Mouse (Mus musculus) ES-E14 (cell line): ENCODE results near the gene Naaa. TPM values are rescaled to one million over a fixed set of nuclear protein-coding genes. Genes with fewer than 3 reads are reported as not detected.

Experiments
- DNase-seq: peaks from one replicate; pipeline ENCODE4 v3.0.0-alpha.2; 2013; ENCODE audit warnings: low read depth, low spot score
- H3K27ac ChIP-seq: 2 replicates; pipeline ENCODE4 v1.5.1; 2012; ENCODE audit warnings: low read depth, mild to moderate bottlenecking, low read length, moderate library complexity, mixed read lengths; ENCODE audit not compliant: poor library complexity, insufficient read depth, severe bottlenecking
- H3K36me3 ChIP-seq: 2 replicates; pipeline ENCODE4 v1.6.1; 2012; ENCODE audit warnings: mild to moderate bottlenecking, low read length, moderate library complexity, mixed read lengths; ENCODE audit not compliant: control insufficient read depth, poor library complexity, insufficient read depth, severe bottlenecking
- H3K4me1 ChIP-seq, 2 experiments: fragments of 150-350 bp in 1 of 2; sonication (generic) in 1 of 2; 2 replicates each; pipeline ENCODE4 v1.6.1; 2012; ENCODE audit warnings: low read length in 2 of 2, mild to moderate bottlenecking in 1 of 2, mixed read lengths in 1 of 2; ENCODE audit not compliant: control insufficient read depth in 2 of 2, insufficient read depth in 2 of 2, poor library complexity in 1 of 2
- H3K4me3 ChIP-seq, 2 experiments: fragments of 150-350 bp in 1 of 2; sonication (generic) in 1 of 2; 2 replicates each; pipeline ENCODE4 v1.5.1; 2012; ENCODE audit warnings: low read length in 2 of 2, low read depth in 1 of 2, mild to moderate bottlenecking in 1 of 2, mixed read lengths in 1 of 2; ENCODE audit not compliant: insufficient read depth in 1 of 2, poor library complexity in 1 of 2, severe bottlenecking in 1 of 2
- H3K9ac ChIP-seq: 2 replicates; pipeline ENCODE4 v1.6.1; 2012; ENCODE audit warnings: low read depth, mild to moderate bottlenecking, low read length, mixed read lengths; ENCODE audit not compliant: poor library complexity, insufficient read depth, severe bottlenecking
- H3K9me3 ChIP-seq: fragments of 150-350 bp; sonication (generic); 2 replicates; pipeline ENCODE4 v1.6.1; 2012; ENCODE audit warnings: low read depth, mild to moderate bottlenecking, low read length; ENCODE audit not compliant: control insufficient read depth, insufficient read depth
- CHD2 ChIP-seq: IDR thresholded peaks from 2 replicates; pipeline ENCODE4 v1.6.1; 2014; ENCODE audit warnings: mild to moderate bottlenecking, low read depth, low read length, inconsistent platforms
- HCFC1 ChIP-seq: IDR thresholded peaks from 2 replicates; pipeline ENCODE4 v1.6.1; 2012; ENCODE audit warnings: low read length, inconsistent platforms, borderline replicate concordance; ENCODE audit not compliant: insufficient read depth
- MAFK ChIP-seq: IDR thresholded peaks from 2 replicates; pipeline ENCODE4 v1.6.1; 2014; ENCODE audit warnings: mild to moderate bottlenecking, low read depth, low read length, inconsistent platforms; ENCODE audit not compliant: insufficient read depth
- ZC3H11A ChIP-seq: IDR thresholded peaks from 2 replicates; pipeline ENCODE4 v1.6.1; 2012; ENCODE audit warnings: low read depth, mild to moderate bottlenecking, inconsistent platforms, low read length, borderline replicate concordance
- ZNF384 ChIP-seq: IDR thresholded peaks from 2 replicates; pipeline ENCODE4 v1.6.1; 2012; ENCODE audit warnings: low read depth, low read length, inconsistent platforms
- in situ Hi-C, 2 experiments: fragments of 600-800 bp; cut with MboI; formaldehyde crosslinking; loops; one replicate each; pipeline ENCODE4 v1.15.1; 2025; ENCODE audit warnings: low sequenced_read_pairs in 2 of 2, inconsistent platforms in 1 of 2; ENCODE audit not compliant: unreplicated experiment in 2 of 2
- total RNA-seq: library from RNA; depleted of rRNA; stranded (reverse); fragments of 300-350 nt; gene quantifications from 2 replicates; pipeline ENCODE4 v1.2.3, GENCODE M21; 2012

Gene Naaa
- total RNA-seq, 1 experiment, result 9.8 TPM

DNA sequence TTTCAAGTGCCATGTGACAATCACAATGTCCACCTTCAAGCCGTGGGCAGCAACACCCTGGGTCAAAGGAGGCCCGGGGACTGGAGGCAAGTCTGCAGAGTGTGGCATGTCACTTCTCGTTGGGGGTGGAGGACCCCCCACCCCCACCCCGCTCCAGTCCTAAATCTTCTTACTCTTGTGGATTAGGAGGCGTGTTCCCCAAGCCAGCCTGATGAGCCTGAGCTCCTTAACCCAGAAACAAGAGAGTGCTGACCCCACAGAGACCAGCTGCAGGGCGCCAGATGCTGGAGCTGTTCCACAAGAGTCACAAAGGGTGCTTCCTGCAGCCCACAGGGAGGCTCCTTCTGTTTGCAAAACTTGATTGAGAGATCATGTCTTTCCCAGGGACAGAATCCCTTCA lies 21.8 kb downstream of the Naaa start, which contains the start of gene Ppef2:
Gene Ppef2, minus strand, starts transcription at position 61 of the 400 bp plus-strand sequence.
- in situ Hi-C loops, result no loop called here
- H3K4me3 ChIP-seq, result no peak within 1 kb of the TSS
- no peaks in the 10 kb centered on the region for H3K4me1 ChIP-seq
- no peak within 1 kb of the TSS for H3K27ac ChIP-seq
- TF ChIP-seq HCFC1 (no peak), CHD2 (no peak), MAFK (no peak)
- no peaks in the 10 kb centered on the region for H3K9me3 ChIP-seq
- H3K36me3 ChIP-seq, result no peaks in the 10 kb centered on the region
- DNase-seq, result no peak
- no peak within 1 kb of the TSS for H3K9ac ChIP-seq

DNA sequence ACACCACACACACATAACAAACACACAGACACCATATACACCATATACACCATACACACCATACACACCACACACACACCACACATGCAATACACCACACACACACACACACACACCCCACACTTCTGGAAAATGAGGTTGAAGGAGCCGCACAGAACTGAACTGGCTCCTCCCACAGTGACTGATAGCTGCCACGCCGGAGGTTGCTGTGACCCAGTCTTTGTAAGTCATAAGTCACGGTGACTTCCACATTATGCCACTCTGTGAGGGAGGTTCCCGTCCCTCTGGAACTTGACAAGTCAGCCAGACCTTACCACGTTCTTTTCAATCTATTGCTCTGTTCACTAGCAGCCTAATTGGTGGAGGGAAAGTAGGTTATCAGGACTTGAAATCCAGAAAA lies 23.5 kb downstream of the Naaa start:
- H3K9me3 ChIP-seq, result no peaks in the 10 kb centered on the region

DNA sequence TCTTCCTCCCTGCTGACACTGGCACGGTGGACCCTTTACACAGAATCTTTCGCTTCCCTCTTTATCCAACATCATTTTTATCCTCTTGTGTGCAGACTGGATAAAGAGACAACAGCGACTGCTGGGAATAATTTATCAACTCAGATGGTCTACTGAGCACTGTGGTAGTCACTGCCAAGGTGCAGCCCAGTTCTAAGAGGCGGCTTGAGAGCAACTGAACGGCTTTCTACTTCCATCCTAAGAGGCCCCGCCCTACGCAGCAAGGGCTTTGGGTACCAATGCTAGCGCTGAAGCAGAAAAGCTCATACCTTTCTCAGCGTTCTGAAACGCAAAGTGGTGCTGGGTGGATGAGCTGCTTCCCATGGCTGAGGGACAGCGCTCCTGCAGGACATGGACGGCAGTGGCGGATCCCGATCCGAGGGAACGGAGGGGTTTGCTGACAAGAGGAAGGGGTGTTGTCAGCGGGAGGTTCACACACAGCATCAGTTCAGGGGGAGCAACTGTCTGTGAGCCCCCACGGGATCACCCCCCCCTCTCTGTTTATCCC lies 25.1 kb downstream of the Naaa start:
- H3K4me3 ChIP-seq, result no peak overlapping the region; a peak in 1 of 4 replicates
- no peak for DNase-seq
- no peak for TF ChIP-seq HCFC1
- TF ChIP-seq ZC3H11A, result no peak
- no peak for TF ChIP-seq ZNF384
- in situ Hi-C loops, result no loop called here
- H3K36me3 ChIP-seq, result no peaks in the 10 kb centered on the region
- no peaks in the 10 kb centered on the region for H3K9me3 ChIP-seq
- 0 out of 4 replicates have a peak, but pooled peaks cover 0 to 2% of the 10 kb centered on the region in 2 experiments for H3K4me1 ChIP-seq
- no peak overlapping the region for H3K27ac ChIP-seq
- H3K9ac ChIP-seq, result no peak overlapping the region

More for the DNA sequence above, 23.5 kb downstream of the Naaa start:
- in situ Hi-C loops, result no loop called here
- Histone ChIP-seq H3K27ac (no peak overlapping the region), H3K4me1 (0 out of 4 replicates have a peak, but pooled peaks cover 0 to 2% of the 10 kb centered on the region in 2 experiments), H3K4me3 (no peak overlapping the region), H3K9ac (no peak overlapping the region), H3K36me3 (no peaks in the 10 kb centered on the region)
- no peak for DNase-seq
- TF ChIP-seq HCFC1 (no peak), CHD2 (no peak), ZC3H11A (no peak), MAFK (no peak), ZNF384 (no peak)

DNA sequence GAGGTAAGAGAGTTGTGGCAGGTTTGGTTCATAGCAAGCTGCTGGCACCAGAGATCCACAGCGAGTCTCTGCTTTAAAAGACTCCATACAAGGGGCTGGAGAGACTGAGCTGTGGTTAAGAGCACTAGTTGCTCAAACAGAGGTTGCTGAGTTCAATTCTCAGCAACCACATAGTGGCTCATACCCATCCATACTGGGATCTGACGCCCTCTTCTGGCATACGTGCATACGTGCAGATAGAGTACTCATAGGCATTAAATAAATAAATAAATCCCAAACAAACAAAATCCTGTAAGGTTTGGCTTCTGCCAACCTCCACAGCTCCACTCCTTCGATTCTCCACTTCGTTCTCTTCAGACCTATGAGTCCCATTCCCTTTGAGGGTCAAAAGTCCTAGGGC lies 25.9 kb downstream of the Naaa start:
- DNase-seq, result no peak

More for the DNA sequence above, 25.9 kb downstream of the Naaa start:
- Histone ChIP-seq H3K9ac (no peak overlapping the region), H3K9me3 (no peaks in the 10 kb centered on the region), H3K4me3 (no peak overlapping the region), H3K4me1 (0 out of 4 replicates have a peak, but pooled peaks cover 0 to 2% of the 10 kb centered on the region in 2 experiments), H3K27ac (no peak overlapping the region), H3K36me3 (no peaks in the 10 kb centered on the region)
- in situ Hi-C loops, result no loop called here
- TF ChIP-seq ZNF384, result no peak
- TF ChIP-seq CHD2, result no peak
- no peak for TF ChIP-seq HCFC1
- no peak for TF ChIP-seq MAFK
- no peak for TF ChIP-seq ZC3H11A
